Mouse (Mus musculus) CD4-positive helper T cell, adult 2 months (primary cell): ENCODE measurements around the gene Kcng4.

Experiments used
- DNase-seq: peaks from one replicate; pipeline ENCODE4 v3.0.0-alpha.2; 2012; ENCODE audit warnings: low read depth, missing footprints, low spot score

Gene Kcng4

DNA sequence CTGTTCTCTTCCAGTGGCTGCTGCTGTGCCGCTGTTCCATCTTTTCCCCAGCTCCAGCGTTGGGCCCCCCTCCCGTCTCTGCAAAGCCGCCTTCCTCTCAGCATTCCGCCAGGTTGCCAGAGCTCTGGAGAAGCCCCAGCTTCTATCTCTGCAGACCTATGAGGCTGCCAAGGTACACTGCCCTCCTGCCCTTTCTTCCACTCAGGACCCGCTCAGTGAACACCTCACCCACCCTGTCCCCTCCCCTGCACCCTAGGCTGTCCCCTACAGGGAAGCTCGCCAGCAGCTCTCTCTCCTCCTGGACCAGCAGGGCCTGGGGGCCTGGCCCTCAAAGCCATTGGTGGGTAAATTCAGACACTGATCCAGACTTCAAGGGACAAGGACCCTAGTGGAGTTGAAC, 19.1 kb downstream of the Kcng4 start:
- DNase-seq = no peak

DNA sequence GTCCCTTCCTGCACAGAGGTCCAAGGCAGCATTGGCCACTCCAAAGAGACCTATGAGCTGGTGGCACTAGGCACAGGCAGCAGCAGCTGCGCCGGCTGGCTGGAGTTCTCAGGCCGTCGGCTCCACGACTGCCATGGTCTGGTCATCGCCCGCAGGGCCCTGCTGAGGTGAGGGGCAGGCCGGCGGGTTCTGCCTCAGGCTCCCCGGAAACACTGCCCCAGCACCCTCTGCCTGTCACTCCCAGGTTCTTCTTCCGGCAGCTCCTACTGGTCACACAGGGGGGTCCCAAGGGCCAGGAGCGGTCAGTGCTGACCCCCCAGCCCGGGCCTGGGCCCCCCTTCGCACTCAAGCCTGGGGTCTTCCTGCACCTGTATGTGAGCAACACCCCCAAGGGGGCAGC, 20.4 kb downstream of the Kcng4 start:
- DNase-seq = no peak

DNA sequence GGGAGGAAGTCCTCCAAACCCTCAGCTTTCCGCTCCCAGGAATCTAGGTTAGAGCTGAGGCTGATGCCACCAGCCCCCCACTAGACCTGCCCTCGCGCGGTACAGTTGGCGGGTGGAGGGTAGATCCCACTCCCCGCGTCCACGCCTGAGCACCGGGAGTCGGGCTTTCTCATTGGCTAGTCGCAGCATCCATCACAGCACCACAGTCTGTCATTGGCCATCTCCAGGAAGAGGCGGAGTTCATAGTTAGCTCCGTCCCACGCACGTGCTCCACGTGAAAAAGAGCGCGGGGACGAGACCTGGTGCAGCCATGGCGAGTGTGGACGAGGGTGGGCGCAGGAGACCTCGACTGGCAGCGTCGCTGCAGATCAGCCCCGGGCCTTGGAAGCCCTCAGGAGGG, 23.0 kb downstream of the Kcng4 start, which contains the start of gene Adad2:
Gene Adad2 (plus strand): TSS at position 277 of the 400 bp plus-strand sequence.
- no peak for DNase-seq

- peak; percentile 42 for DNase-seq
Measured at GRCm38 (mm10) chr8:119606224-119606623, 29.3 kb downstream of the Kcng4 start.

DNA sequence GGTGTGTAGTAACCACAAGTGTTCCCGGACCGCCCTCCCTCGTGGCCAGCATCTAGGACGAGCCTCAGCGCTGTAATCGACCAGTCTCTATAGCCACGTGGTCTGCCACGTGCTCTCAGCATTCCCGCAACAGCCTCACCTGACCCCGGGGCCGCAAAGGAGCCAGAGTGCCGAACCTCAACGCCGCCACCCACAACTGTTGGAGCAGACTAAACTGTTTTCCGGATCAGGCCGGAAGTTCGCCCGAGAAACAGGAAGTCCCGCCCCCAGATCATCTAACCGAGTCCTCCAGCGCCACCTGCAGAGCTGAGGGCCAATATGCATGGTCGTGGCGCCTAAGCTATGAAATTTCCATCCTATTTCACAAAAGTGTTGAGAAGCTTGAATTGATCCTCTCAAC, 30.5 kb downstream of the Kcng4 start, which contains the start of gene Taf1c:
Gene Taf1c (minus strand): TSS at position 227 of the 400 bp plus-strand sequence.
- DNase-seq = peak; percentile 92

DNA sequence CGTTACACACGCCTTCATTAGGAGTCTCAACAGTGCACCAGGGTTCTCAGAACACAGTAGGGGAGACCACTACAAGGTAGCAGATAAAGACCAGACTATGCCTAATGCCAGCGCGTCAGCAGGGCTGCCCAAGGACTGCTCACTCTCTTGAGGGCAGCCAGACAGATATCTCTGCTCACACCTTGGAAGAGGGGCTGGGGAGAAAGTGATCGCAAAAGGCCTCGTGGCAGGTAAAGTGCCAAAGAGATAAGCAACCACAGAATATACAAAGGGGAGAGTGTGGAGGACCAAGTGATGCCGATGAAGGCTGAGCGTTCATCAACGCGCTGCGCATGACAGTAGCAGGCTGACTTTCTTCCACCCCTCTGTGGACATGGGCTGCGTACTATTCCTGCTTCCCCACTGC, 31.1 kb downstream of the Kcng4 start:
- no peak for DNase-seq

- no peak for DNase-seq
Measured at GRCm38 (mm10) chr8:119603771-119604170, 31.7 kb downstream of the Kcng4 start.

GRCm38 (mm10) chr8:119591456-119591855, 44.0 kb downstream of the Kcng4 start:
- no peak for DNase-seq

DNA sequence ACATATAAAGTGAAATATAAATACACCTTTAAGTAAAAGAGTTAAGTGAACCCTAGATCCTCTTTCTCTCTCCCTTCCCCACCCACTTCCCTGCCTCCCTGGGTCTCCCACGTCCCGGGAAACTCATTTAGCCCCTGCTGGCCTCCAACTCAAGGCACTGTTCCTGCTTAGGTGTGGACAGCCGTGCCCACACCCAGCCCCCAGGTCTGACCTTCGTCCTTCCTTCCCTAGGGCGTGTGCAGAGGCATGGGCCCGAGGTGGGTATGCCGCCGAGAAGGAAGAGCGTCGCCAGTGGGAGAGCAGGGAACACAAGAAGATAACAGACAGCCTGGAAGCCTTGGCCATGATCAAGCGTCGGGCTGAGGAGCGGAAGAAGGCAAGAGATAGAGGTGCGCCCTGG, 45.1 kb downstream of the Kcng4 start:
- DNase-seq = no peak

GRCm38 (mm10) chr8:119588844-119589243, 46.6 kb downstream of the Kcng4 start:
- no peak for DNase-seq

- DNase-seq = no peak
Measured at GRCm38 (mm10) chr8:119588321-119588720, 47.2 kb downstream of the Kcng4 start.

DNA sequence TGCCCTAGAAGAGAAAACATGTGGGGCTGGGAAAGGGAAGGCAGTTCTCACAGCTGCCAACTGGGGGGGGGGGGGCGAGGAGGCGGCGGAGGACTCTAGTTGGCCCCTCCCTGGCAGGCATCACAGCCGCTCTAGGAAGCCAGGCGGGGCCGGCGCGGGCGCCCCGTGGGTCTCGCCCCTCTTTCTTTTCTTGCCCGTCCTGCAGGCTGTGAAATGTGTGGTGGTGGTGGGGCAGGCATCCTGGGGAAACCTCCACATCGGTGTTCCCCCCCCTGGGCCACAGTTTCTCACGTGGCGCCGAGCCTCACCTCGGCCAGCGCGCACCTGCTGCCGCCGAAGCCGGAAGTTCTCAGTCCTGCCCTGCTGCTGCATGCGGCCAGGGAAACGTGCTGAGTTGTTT, 49.6 kb downstream of the Kcng4 start:
- peak; percentile 88 for DNase-seq

- no peak for DNase-seq
Measured at GRCm38 (mm10) chr8:119580441-119581161, 54.9 kb downstream of the Kcng4 start.

DNA sequence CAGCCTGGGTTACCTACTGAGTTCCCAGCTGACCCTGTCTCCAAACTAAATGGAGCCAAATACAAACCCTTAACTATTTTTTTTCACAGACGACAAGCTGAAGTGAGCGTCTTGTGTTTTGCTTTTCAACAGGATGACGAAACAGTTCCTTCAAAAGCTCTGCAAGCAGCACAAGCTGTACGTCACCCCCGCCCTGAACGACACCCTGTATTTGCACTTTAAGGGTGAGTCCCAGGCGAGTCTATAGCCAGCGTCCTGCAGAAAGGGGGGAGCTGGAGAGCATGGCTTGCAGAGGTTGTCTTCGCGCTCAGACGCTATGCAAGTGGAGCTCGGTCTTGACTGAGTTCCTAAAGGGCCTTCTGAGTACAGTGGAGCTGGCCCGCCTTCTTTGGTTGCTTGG, 56.4 kb downstream of the Kcng4 start:
- no peak for DNase-seq

DNA sequence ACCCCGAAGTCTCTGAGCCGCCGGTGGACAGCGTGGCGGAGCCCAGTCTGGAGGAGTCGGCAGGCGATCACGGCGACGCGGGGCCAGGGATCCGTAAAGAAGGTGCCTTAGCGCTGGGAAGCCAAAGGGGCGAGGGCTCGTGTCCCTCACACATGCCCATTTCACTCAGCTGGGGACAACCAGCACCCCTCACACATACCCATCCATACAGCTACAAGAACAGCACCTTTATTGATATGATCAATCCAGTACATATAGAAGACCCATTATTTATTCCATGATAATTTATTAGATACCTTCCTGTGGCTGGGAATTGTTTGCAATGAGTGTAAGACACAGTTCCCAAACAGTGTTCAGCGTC, 60.1 kb downstream of the Kcng4 start:
- no peak for DNase-seq

DNA sequence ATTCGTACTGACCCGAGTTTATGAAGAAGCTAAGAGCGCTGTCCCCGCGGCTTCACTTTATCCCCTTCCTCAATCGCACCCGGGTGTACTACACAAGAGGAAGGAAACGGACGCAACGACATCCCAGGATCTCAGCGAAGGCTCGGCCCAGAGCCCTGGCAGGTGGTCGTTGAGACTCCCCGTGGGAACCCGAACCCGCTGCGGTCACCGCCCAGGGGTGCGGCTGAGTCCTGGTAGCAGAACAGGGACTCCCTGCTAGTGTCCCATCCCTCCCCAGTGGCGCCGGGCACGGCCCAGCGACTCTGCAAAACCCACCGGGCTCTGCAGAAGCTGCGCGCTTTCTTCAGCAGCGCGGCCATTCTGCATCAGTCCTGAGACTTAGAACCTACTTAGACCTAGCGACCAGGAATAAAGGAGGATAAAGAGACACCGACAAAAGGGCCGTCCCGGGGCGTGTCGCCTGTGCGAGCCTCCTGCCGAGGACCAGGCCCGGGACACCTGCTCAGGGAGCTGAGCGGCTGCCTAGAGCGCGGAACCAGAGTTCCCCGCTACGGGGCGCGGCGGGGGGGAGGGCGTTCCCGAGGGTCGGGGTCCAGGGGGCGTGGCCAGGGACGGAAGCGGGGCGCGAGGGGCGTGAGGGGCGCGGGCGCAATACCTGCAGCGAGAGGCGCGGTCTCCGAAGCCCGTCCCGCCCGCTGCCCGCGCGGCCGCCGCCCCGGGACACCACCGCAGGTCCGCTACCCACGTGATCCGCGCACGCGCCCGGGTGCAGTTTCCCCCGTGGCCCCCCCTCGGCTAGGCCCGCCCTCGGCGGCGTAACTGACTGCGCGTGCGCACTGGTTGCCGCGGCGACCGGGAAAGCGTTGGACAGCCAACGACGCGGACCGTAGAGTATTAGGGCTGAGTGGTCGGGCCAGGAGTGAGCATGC, 60.8 kb downstream of the Kcng4 start, which contains the start of the genes Hsdl1 and Dnaaf1:
Gene Hsdl1 (minus strand): TSS at position 747 of the 929 bp plus-strand sequence.
Gene Dnaaf1 (plus strand): TSS at position 799 of the 929 bp plus-strand sequence.
- peak; percentile 93 for DNase-seq
